Mouse (Mus musculus) B cell, adult 67 days (primary cell): ENCODE measurements around the gene Mpv17l2. TPM values are rescaled to one million over a fixed set of nuclear protein-coding genes. Genes with fewer than 3 reads are reported as not detected.

Experiments
- total RNA-seq, 2 experiments: library from RNA; stranded (reverse); gene quantifications; 4 replicates each; pipeline ENCODE4 v1.2.4; 2023

Gene Mpv17l2
- 10 to 100 TPM; 24.5 to 25.5 TPM for total RNA-seq

DNA sequence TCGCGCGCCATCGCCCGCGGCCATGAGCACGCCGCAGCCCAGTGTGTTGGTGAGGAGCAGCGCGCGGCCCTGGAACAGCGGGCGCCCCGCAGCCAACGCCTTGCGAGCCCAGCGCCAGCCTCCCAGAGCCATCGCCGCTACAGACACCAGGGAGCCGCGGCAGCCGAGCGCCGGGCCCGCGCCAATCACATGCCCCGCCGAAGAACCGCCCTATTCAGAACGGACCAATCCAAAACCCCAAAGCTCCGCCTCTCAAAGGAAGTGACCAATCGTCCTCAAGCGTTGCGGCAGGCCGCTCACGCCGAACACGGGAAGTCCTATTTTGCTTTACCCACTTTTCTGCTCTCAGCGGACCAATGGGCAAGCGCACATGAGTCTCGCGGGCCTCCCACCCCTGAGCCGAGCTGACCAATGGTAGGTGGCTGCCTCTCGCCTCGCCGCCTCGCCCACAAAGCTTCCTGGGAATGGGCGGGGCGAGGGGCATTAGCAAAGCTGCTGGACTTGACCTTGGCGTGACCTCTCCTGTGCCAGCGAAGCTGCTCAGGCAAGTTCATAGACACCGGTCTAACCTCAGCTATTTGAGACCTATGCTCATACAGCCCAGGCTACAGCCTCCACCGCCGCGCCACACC is at the start of gene Mpv17l2:
Gene Mpv17l2 (minus strand): TSS at position 172 of the 632 bp plus-strand sequence.

DNA sequence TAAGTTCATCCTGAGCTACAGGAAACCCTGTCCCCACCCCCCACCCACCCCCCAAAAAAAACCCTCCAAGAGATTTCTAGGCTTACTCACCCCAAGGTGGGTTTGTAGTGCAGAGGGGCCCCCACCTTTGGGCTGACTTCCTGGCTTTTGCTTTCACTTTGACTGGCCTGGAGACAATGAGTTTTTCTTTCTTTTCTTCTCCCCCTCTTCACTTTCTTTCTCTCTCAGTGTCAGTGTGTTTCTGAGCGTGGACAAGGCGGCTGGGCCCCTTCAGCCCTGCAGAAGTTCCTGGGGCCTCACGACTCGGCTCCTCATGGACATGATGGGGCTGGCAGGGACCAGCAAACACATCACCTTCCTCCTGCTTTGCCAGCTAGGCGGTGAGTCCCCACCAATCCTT is 47.5 kb upstream of the Mpv17l2 start, which contains the start of gene Il12rb1:
Gene Il12rb1 (plus strand): TSS at position 211 of the 400 bp plus-strand sequence.

DNA sequence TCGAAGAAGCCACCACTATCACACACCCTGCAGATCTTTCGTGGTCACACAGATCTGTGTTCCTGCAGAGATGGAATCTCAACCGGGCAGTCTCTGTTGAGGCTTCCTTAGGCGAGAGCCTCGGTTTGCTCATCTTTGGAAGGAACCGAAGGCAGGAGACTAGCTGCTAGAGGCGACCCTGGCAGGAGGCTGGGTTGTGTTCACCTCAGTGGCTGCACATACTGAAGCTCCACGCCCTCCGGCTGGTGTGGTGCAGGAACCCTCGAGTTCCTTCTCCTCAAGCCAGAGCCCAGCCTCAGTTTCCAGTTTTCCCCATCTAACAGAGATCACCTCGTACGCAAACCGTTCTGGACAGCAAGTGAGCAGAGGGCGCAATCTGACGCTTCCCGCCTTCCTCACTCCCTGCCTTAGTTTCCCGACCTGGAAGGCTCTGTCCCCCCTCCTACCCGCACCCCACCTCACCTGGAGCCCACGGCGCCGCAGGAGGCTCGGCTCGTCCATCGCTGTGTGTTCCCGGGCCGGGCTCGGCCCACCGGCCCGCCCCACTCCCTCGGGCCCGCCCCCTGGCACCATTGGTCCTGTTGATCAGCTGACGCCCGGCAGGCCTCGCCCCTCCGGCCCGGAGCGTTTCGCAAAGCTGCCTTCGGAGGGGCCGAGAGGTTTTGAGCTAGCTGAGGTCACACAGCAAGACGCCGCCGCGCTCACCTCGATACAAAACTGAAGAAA is 43.9 kb upstream of the Mpv17l2 start, which contains the start of gene Mast3:
Gene Mast3 (minus strand): TSS at position 574 of the 726 bp plus-strand sequence.

DNA sequence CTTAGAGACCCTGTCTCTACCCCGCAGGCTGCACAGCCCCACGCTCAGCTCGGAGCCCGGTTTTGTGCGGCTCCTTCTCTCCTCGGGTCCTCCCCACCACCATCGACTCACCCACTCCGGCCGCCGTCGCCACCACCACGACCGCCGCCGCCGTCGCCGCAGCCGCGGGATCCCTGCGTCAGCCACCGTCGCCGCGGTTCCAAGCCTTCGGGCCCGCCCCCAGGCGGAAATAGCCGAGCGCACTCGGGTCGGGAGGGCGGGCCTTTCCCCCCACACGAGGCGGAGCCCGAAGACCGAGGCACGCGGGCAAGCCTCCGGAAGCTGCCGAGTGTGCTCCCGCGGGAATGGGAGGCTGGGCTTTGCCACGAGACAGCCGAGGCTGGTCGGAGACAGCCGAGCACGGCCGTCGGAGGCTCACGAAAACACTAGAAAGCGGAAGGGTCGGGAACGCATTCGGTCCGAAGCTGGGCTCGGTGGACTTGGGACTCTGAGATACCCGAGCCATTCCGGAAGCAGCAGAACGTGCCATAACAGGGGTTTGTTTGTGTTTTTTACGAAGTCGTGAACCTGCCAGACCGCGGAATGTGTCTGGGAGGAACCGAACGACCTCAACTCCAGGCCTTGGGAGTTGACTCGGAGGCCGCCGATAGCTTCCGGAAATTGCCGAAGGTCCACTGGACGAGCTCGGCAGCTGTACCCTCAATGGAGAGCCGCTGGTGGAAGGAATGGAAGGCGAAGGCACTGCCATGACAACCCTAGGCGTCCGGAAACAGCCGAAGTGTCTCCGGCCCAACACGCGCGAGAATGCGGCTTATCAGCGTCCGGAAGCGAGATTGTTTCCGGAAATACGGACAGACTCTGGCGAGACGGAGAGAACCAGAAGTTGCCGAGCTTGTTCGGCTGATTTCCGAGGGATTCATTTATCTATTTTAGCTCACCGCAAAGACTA is 16.0 kb upstream of the Mpv17l2 start, which contains the start of gene Pik3r2:
Gene Pik3r2 (minus strand): TSS at position 218 of the 949 bp plus-strand sequence.

DNA sequence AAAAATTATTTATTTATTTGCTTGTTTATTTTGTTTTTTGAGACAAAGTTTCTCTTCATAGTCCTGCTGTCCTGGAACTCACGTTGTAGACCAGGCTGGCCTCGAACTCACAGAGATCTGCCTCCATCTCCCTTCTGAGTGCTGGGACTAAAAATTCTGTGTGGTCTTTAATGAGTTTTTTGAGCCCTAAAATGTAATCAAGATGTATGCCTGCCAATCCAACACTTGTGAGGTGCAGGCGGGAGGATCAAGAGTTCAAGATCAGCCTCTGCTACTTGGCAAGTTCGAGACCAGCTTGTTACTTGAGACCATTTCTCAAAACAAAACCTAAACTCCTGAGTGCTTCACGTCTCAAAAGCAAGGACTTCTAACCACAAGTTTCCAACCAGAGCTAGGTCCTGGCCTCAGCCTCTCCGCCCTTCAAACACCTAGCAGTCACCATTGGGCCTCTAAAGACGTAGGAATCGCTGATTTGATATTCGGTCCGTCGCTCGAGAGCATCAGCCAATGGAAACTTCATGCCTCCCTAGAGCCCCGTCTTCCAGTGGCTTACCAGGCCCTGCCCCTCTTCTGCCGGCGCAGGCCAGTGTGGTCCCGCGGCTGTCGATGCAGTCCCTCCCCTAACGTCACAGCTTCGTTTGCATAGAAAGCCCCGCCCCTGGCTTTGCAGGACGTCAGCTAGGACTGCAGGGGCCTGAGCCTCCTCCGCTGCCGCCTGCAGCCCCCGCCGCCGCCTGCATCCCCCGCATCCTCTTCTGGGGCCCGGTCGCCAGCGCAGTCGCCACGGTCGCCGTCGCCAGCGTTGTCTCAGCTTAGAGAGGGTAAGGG is 6.5 kb downstream of the Mpv17l2 start, which contains the start of gene Rab3a:
Gene Rab3a (plus strand): TSS at position 637 of the 828 bp plus-strand sequence.

DNA sequence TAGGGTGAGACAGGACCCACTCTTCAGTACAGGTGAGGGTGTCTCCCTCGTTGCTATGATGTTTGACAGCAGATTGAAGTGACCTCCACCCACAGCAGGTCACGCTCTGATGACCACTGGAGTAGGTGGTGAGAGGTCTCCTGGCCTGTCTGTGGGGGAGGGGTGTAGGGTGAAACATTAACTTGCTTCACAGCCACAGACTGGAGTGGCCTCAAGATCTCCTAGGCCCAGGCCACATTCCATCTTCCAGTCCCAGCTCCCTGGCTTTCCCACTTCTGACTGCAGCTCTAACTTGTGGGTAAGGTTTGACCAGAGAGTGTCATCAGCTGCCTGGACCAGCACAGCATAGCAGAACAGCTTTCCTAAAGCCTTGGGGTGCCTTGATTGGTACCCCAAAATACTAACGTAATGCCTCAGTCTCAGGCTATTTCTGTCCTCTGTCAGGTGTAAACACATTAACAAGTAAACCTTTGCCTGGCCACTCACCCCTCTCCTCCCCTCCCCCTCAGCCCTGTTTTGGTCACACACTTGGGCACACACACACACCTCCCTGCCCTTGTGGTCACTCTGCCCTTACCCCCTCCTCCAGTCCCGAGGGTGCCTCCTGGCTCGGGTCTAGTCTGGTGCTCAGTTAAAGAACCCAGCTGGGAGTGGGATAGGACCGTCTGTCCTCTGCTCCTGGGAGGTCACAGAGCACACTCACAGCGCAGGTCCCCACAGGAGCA is 37.1 kb downstream of the Mpv17l2 start, which contains the start of gene Pde4c:
Gene Pde4c (plus strand): TSS at position 235 of the 725 bp plus-strand sequence.

DNA sequence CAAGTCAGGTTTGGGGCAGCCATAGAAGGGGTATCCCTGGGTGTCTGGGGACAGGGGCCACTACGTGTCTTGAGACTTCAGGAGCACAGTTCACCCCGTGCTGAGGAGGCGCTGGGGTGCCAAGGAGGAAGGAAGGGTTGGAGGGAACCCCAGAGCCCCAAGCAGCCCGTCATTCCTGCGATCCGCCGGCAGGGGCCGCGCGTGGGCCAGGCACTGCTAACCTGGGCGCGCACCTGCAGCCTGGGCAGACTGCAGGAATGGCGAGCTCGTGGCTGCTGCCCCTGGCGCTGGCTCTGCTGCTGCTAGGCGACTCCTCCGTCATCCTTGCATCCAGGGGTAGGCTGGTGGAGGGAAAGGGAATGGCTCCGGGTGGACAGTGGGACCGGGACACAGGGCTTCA is 42.4 kb downstream of the Mpv17l2 start, which contains the start of gene Gm3336:
Gene Gm3336 (plus strand): TSS at position 247 of the 400 bp plus-strand sequence.

Other genes with a start within 250 kb of the Mpv17l2 start
- 100 to 1,000 TPM; 269 TPM for gene Fkbp8, start 233.2 kb downstream of the Mpv17l2 start, total RNA-seq
- gene Kxd1, start 233.0 kb downstream of the Mpv17l2 start, total RNA-seq = 10 to 100 TPM; 60.6 to 70.4 TPM
- 10 to 100 TPM; 28.8 to 33.6 TPM for gene Ell, start 221.5 kb downstream of the Mpv17l2 start, total RNA-seq
- gene Isyna1, start 166.6 kb downstream of the Mpv17l2 start, total RNA-seq = 10 to 100 TPM; 91.5 to 93.5 TPM
- gene Ssbp4, start 152.1 kb downstream of the Mpv17l2 start, total RNA-seq = 10 to 100 TPM; 41.8 to 66.9 TPM
- 1 to 10 TPM; 7.7 to 7.8 TPM for gene Lrrc25, start 144.8 kb downstream of the Mpv17l2 start, total RNA-seq
- not detected for gene Gdf15, start 128.5 kb downstream of the Mpv17l2 start, total RNA-seq
- gene Pgpep1, start 100.6 kb downstream of the Mpv17l2 start, total RNA-seq = 10 to 100 TPM; 14.3 to 16.2 TPM
- gene Lsm4, start 87.7 kb downstream of the Mpv17l2 start, total RNA-seq = 100 to 1,000 TPM; 114 to 117 TPM
- 1,000 to 10,000 TPM; 1,149 to 1,767 TPM for gene Jund, start 62.0 kb downstream of the Mpv17l2 start, total RNA-seq
- gene Iqcn, start 57.5 kb downstream of the Mpv17l2 start, total RNA-seq = 10 to 100 TPM; 19.0 to 55.4 TPM
- not detected for gene Gm3336, start 42.4 kb downstream of the Mpv17l2 start, total RNA-seq
- 1 to 10 TPM; 3.8 to 4.3 TPM for gene Pde4c, start 37.2 kb downstream of the Mpv17l2 start, total RNA-seq
- gene Rab3a, start 6.3 kb downstream of the Mpv17l2 start, total RNA-seq = 10 to 100 TPM; 11.7 to 14.5 TPM
- 10 to 100 TPM; 26.3 to 27.3 TPM for gene Pik3r2, start 15.8 kb upstream of the Mpv17l2 start, total RNA-seq
- 100 to 1,000 TPM; 196 to 209 TPM for gene Mast3, start 44.1 kb upstream of the Mpv17l2 start, total RNA-seq
- gene Il12rb1, start 47.5 kb upstream of the Mpv17l2 start, total RNA-seq = under 1 TPM in 1 of 2 experiments, not detected in 1; 0.55 TPM
- gene Arrdc2, start 78.8 kb upstream of the Mpv17l2 start, total RNA-seq = 10 to 100 TPM; 22.2 to 25.6 TPM
- gene Kcnn1, start 102.3 kb upstream of the Mpv17l2 start, total RNA-seq = not detected
- 10 to 100 TPM; 40.9 to 42.3 TPM for gene Ccdc124, start 113.0 kb upstream of the Mpv17l2 start, total RNA-seq
- not detected for gene Slc5a5, start 131.8 kb upstream of the Mpv17l2 start, total RNA-seq
- 1,000 to 10,000 TPM; 3,871 to 4,029 TPM for gene Rpl18a, start 136.5 kb upstream of the Mpv17l2 start, total RNA-seq
- 10 to 100 TPM; 64.6 to 71.3 TPM for gene Map1s, start 145.0 kb upstream of the Mpv17l2 start, total RNA-seq